Mouse (Mus musculus) G1E (cell line): Measurements from ENCODE around the gene Ap2b1.

ENCODE experiments used
- CTCF ChIP-seq: IDR thresholded peaks from 2 replicates; pipeline ENCODE4 v1.5.1; 2012; ENCODE audit warnings: low read depth, low read length, inconsistent platforms, mixed read lengths
- GATA1 ChIP-seq: IDR thresholded peaks from 2 replicates; pipeline ENCODE4 v1.6.1; 2012; ENCODE audit warnings: borderline replicate concordance, low read length, inconsistent platforms, mixed read lengths
- POLR2AphosphoS5 ChIP-seq: IDR thresholded peaks from 2 replicates; pipeline ENCODE4 v1.6.1; 2012; ENCODE audit warnings: low read depth, low read length, inconsistent platforms; ENCODE audit not compliant: insufficient replicate concordance
- TAL1 ChIP-seq: conservative IDR thresholded peaks from 2 replicates; pipeline ENCODE4 v1.6.1; 2012; ENCODE audit warnings: low read depth, low read length, inconsistent platforms, mixed read lengths

DNA sequence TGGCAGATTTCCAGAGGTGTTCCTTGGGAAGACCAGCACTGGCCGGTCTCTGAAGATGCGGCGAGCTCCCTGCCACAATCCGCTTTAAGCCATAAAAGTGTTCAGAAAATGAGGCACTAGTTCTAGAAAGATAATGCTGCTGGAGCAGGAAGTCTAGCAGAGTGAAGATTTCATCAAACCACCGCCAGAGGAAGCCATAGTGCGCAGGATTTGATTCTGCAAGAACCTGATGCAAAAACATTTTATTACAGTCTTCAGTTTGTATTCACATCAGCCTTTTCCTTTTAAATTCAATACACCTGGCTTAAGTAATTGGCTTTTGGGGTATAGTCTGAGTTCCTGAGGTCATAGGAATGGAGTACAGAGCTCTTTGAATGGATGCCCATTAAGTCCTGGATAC is 1.0 kb upstream of the Ap2b1 start:
- no peak for TF ChIP-seq CTCF
- TF ChIP-seq TAL1, result no peak
- TF ChIP-seq GATA1, result no peak
- TF ChIP-seq POLR2AphosphoS5, result no peak
